Mouse (Mus musculus) ES-Bruce4 (cell line): ENCODE measurements at regions not wholly inside any gene's neighbourhood (a gene's known extent, or its start where the extent isn't known, plus 50 kb on each side); places are given as distances from the start of the nearest gene placed in this dataset.

Source experiments
- H3K27ac ChIP-seq: 2 replicates; pipeline ENCODE4 v1.5.1; 2012; ENCODE audit warnings: low read length, inconsistent platforms; ENCODE audit not compliant: insufficient read depth
- H3K27me3 ChIP-seq: 2 replicates; pipeline ENCODE4 v1.6.1; 2012; ENCODE audit warnings: mild to moderate bottlenecking, low read length, inconsistent platforms; ENCODE audit not compliant: control insufficient read depth, poor library complexity, insufficient read depth, severe bottlenecking
- H3K36me3 ChIP-seq: 2 replicates; pipeline ENCODE4 v1.6.1; 2012; ENCODE audit warnings: inconsistent platforms, mild to moderate bottlenecking, low read length, moderate library complexity; ENCODE audit not compliant: control insufficient read depth, poor library complexity, insufficient read depth, severe bottlenecking
- H3K4me1 ChIP-seq: one replicate; pipeline ENCODE4 v1.8.1; 2011; ENCODE audit warnings: low read length; ENCODE audit not compliant: control insufficient read depth, insufficient read depth
- H3K4me3 ChIP-seq: 2 replicates; pipeline ENCODE4 v1.5.1; 2011; ENCODE audit warnings: low read depth, mild to moderate bottlenecking, low read length
- H3K9ac ChIP-seq: 2 replicates; pipeline ENCODE4 v1.6.1; 2012; ENCODE audit warnings: low read depth, mild to moderate bottlenecking, inconsistent platforms; ENCODE audit not compliant: poor library complexity, severe bottlenecking
- H3K9me3 ChIP-seq: replicated peaks from 2 replicates; pipeline ENCODE4 v1.6.1; 2012; ENCODE audit warnings: mild to moderate bottlenecking, low read length, inconsistent platforms; ENCODE audit not compliant: control insufficient read depth, poor library complexity, insufficient read depth, severe bottlenecking
- CTCF ChIP-seq: IDR thresholded peaks from one replicate; pipeline ENCODE4 v1.8.1; 2011; ENCODE audit warnings: low read depth, low read length
- EP300 ChIP-seq: IDR thresholded peaks from 2 replicates; pipeline ENCODE4 v1.6.1; 2011; ENCODE audit warnings: low read depth, low read length; ENCODE audit not compliant: insufficient read depth
- POLR2A ChIP-seq: IDR thresholded peaks from one replicate; pipeline ENCODE4 v1.8.1; 2011; ENCODE audit warnings: low read length; ENCODE audit not compliant: insufficient read depth

- Histone ChIP-seq H3K9me3 (no peaks in the 10 kb centered on the region), H3K9ac (no peak overlapping the region), H3K36me3 (no peaks in the 10 kb centered on the region), H3K4me3 (no peak overlapping the region), H3K4me1 (no peaks in the 10 kb centered on the region), H3K27me3 (no peaks in the 10 kb centered on the region), H3K27ac (no peak overlapping the region)
- TF ChIP-seq EP300 (no peak), CTCF (no peak), POLR2A (no peak)
Measured at GRCm38 (mm10) chr3:102636076-102636475, 98.3 kb upstream of the Tspan2 start.

GRCm38 (mm10) chr3:102636674-102637073 is 97.7 kb upstream of the Tspan2 start:
- Histone ChIP-seq H3K27me3 (no peaks in the 10 kb centered on the region), H3K4me3 (no peak overlapping the region), H3K36me3 (no peaks in the 10 kb centered on the region), H3K27ac (no peak overlapping the region), H3K9me3 (no peaks in the 10 kb centered on the region), H3K4me1 (no peaks in the 10 kb centered on the region), H3K9ac (no peak overlapping the region)
- TF ChIP-seq CTCF = no peak
- no peak for TF ChIP-seq POLR2A
- TF ChIP-seq EP300 = no peak

GRCm38 (mm10) chr3:102644276-102644940 is 89.9 kb upstream of the Tspan2 start:
- Histone ChIP-seq H3K36me3 (no peaks in the 10 kb centered on the region), H3K27ac (no peak overlapping the region), H3K4me1 (no peaks in the 10 kb centered on the region), H3K4me3 (no peak overlapping the region), H3K27me3 (no peaks in the 10 kb centered on the region), H3K9me3 (no peaks in the 10 kb centered on the region), H3K9ac (no peak overlapping the region)
- no peak for TF ChIP-seq POLR2A
- TF ChIP-seq EP300 = no peak
- no peak for TF ChIP-seq CTCF

GRCm38 (mm10) chr3:102648450-102648849 is 85.9 kb upstream of the Tspan2 start:
- Histone ChIP-seq H3K4me1 (no peaks in the 10 kb centered on the region), H3K9ac (no peak overlapping the region), H3K27ac (no peak overlapping the region), H3K27me3 (no peaks in the 10 kb centered on the region), H3K9me3 (no peaks in the 10 kb centered on the region), H3K4me3 (no peak overlapping the region), H3K36me3 (no peaks in the 10 kb centered on the region)
- TF ChIP-seq CTCF (no peak), POLR2A (no peak), EP300 (no peak)

GRCm38 (mm10) chr3:102654962-102655361 is 79.4 kb upstream of the Tspan2 start:
- H3K36me3 ChIP-seq = no peaks in the 10 kb centered on the region
- TF ChIP-seq POLR2A (no peak), EP300 (no peak), CTCF (no peak)
- no peak overlapping the region for H3K27ac ChIP-seq
- no peaks in the 10 kb centered on the region for H3K27me3 ChIP-seq
- no peaks in the 10 kb centered on the region for H3K4me1 ChIP-seq
- no peak overlapping the region for H3K4me3 ChIP-seq
- no peaks in the 10 kb centered on the region for H3K9me3 ChIP-seq
- H3K9ac ChIP-seq = no peak overlapping the region

- Histone ChIP-seq H3K27me3 (no peaks in the 10 kb centered on the region), H3K4me3 (no peak overlapping the region), H3K27ac (no peak overlapping the region), H3K9ac (no peak overlapping the region), H3K4me1 (no peaks in the 10 kb centered on the region), H3K36me3 (no peaks in the 10 kb centered on the region), H3K9me3 (no peaks in the 10 kb centered on the region)
- TF ChIP-seq POLR2A (no peak), EP300 (no peak), CTCF (no peak)
Measured at GRCm38 (mm10) chr3:102657116-102657515, 77.2 kb upstream of the Tspan2 start.
